Mouse (Mus musculus) T-helper 2 cell (primary cell): ENCODE data around the gene Irf2bp2.

Source experiments
- in situ Hi-C: fragments of 300-600 bp; cut with MboI, MseI; formaldehyde crosslinking; loops from one replicate; pipeline ENCODE4 v1.15.1; 2025; ENCODE audit warnings: high pct_unique_total_duplicates

The Irf2bp2 gene

GRCm38 (mm10) chr8:126538648-126539354 is 55.0 kb downstream of the Irf2bp2 start:
- in situ Hi-C loops = no loop called here
